Mouse (Mus musculus): Measurements from ENCODE around the gene Timp2.

DNA sequence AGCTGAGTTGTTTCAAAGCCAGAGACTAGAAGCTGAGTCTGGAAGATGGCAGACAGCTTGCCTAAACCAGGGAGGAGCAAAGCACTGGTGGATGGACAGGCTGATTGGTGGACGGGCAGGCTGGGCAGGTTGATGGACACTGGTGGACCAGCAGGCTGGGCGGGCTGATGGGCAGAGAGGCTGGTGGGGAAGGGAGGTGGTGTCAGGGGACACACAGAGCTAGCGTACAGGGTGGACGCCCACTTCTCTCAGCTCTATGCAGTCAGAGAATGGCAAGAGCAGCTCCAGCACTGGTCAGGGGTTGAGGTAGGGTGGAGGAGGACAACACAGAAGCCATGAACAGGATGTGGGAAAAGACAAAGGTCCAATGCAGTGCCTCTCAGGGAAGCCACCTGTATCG is 13.7 kb upstream of the Timp2 start:
- TF ChIP-seq CTCF (IDR thresholded peaks at IDR 0.05; ENCODE audit: low read depth), result no peak
- TF ChIP-seq EP300 (optimal IDR thresholded peaks at IDR 0.05), result no peak
